Mouse (Mus musculus) heart, adult 2 months (tissue): ENCODE measurements around the gene Gm43064. TPM values are rescaled to one million over a fixed set of nuclear protein-coding genes. Genes with fewer than 3 reads are reported as not detected.

Experiments
- DNase-seq, 2 experiments: peaks; one replicate each; pipeline ENCODE4 v3.0.0; 2021
- H3K27ac ChIP-seq: fragments of 200-600 bp; 2 replicates; pipeline ENCODE4 v1.8.1; 2022
- H3K27me3 ChIP-seq: fragments of 200-500 bp; 2 replicates; pipeline ENCODE4 v1.6.1; 2012; ENCODE audit warnings: mild to moderate bottlenecking, low read length, inconsistent platforms, mixed read lengths; ENCODE audit not compliant: control insufficient read depth, insufficient read depth
- H3K36me3 ChIP-seq: fragments of 200-500 bp; 2 replicates; pipeline ENCODE4 v1.6.1; 2012; ENCODE audit warnings: low read length, inconsistent platforms; ENCODE audit not compliant: control insufficient read depth, insufficient read depth
- H3K4me1 ChIP-seq: fragments of 200-500 bp; 2 replicates; pipeline ENCODE4 v1.6.1; 2011; ENCODE audit warnings: low read length; ENCODE audit not compliant: control insufficient read depth, insufficient read depth
- H3K4me3 ChIP-seq: fragments of 200-600 bp; 2 replicates; pipeline ENCODE4 v1.8.1; 2022
- H3K79me2 ChIP-seq: fragments of 200-500 bp; replicated peaks from 2 replicates; pipeline ENCODE4 v1.6.1; 2012; ENCODE audit warnings: mild to moderate bottlenecking, inconsistent platforms, low read length, moderate library complexity, mixed read lengths; ENCODE audit not compliant: control insufficient read depth, insufficient read depth
- H3K9ac ChIP-seq: fragments of 200-500 bp; 2 replicates; pipeline ENCODE4 v1.6.1; 2012; ENCODE audit warnings: low read depth, mild to moderate bottlenecking, control low read depth, inconsistent platforms, low read length, mixed read lengths
- CTCF ChIP-seq: fragments of 200-600 bp; IDR thresholded peaks from 2 replicates; pipeline ENCODE4 v1.8.1; 2022; ENCODE audit warnings: antibody characterized with exemption, mild to moderate bottlenecking, moderate library complexity
- EP300 ChIP-seq: fragments of 200-500 bp; IDR thresholded peaks from 2 replicates; pipeline ENCODE4 v1.6.1; 2011; ENCODE audit warnings: low read depth, low read length, control low read depth; ENCODE audit not compliant: insufficient read depth
- POLR2A ChIP-seq: fragments of 200-500 bp; IDR thresholded peaks from 2 replicates; pipeline ENCODE4 v1.6.1; 2011; ENCODE audit warnings: mild to moderate bottlenecking, low read depth, low read length, control low read depth; ENCODE audit not compliant: insufficient read depth
- WGBS: fragments of 180-500 bp; shearing (Covaris S2); methylation state at CpG from one replicate; pipeline ENCODE4 v1.1.7; 2018; 5-methylcytosine and 5-hydroxymethylcytosine counted together
- intact Hi-C: fragments of 180-260 bp; cut with DNase I; formaldehyde crosslinking; loops from one replicate; pipeline ENCODE4 v1.15.1; 2025
- polyA plus RNA-seq: library from polyadenylated mRNA; depleted of rRNA; stranded (reverse); fragments of >200 nt; gene quantifications from 2 replicates; pipeline ENCODE4 v1.2.3, GENCODE M21; 2012
- total RNA-seq, 2 experiments: library from RNA; stranded (reverse); gene quantifications; 2 replicates each; pipeline ENCODE4 v1.2.3; 2021

Gm43064 gene
- total and polyA plus RNA-seq, 3 experiments: 0.10 TPM; not detected in 2

DNA sequence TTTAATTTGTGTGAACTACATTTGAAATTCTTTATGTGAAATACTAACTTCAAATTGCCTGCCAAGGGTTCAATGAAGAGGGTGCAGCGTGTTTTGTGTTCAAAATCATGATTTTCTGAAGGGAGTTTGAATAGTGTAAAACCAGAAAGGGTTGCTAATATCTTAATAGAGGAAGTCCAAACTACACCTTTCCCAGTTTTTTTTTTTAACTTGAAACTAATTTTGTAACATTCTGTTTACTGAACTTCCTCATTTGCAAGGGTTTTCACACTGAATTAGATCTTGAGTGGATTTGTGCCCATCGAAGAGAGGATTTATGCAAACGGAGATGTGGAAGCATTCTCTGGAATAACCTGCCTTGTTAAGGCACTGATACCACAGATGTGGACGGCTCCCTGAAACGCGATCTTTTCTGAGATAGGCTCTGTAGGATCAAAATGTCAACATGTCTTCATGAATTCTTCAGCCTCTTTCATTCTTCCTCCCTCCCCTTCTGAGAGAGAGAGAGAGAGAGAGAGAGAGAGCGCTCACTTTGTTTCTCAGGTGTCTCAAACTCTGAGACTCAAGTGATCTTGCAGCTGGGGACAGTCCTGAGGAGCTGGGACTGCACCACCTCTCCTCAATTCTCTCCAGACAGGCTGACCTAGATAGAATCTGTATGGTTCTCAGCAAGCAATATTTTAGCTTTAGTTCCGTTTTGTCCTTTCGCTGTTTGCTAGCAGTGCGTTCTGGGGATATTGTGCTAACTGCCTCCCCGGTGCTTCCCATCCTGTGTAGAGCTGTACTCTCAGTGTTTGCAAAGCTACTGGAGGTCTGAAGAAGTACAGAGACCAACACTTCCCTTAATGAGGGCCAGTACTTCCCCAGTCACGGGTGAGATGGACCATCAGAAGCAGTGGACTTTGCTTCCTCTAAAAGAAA, 49.8 kb downstream of the Gm43064 start, which contains the start of gene Ptpn22:
Gene Ptpn22 (plus strand): TSS at position 915 of the 921 bp plus-strand sequence.
- H3K27ac ChIP-seq: peak within 1 kb of the TSS; percentile 26; the same call in 1 of the 2 replicates
- WGBS: 66% methylated on average over 12 of the region's 12 CpGs
- DNase-seq: peak in 1 of 2 experiments; percentile 48
- H3K4me1 ChIP-seq: no peaks in the 10 kb centered on the region; the same call in 1 of the 2 replicates
- no peaks in the 10 kb centered on the region for H3K27me3 ChIP-seq
- no peak within 1 kb of the TSS for H3K4me3 ChIP-seq
- H3K79me2 ChIP-seq: no peaks in the 10 kb centered on the region
- H3K36me3 ChIP-seq: no peaks in the 10 kb centered on the region
- TF ChIP-seq EP300 (no peak), CTCF (no peak), POLR2A (no peak)
- intact Hi-C loops: no loop called here
- H3K9ac ChIP-seq: no peak within 1 kb of the TSS

DNA sequence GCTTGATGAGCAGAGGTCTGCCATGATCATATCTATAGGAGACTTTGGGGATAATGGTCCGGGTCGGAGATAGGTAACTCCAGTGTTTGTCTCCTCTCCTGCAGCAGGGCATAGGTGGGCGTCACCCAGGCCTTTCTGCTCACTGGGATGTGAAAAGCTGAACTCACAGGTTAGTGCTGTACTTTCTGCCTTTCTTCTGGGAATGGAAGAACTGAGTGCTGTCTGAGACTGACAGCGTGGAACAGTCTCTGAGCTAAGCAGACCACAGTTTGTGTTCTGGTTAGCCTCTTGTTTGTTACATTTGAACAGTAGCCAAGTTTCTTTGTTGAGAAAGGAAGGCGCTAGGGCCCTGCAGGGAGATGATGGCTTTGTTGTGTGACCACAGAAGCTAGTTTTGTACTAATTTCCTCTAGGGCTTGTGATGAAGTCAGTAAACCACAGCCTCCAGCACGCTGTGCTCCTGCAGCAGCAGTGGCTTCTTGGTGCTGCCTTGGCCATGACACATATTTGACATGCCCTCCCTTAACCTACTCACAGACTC, 50.5 kb downstream of the Gm43064 start:
- WGBS: 43% methylated on average over 6 of the region's 6 CpGs
- no peak overlapping the region for H3K9ac ChIP-seq
- peak overlapping the region; percentile 26; the same call in 1 of the 2 replicates for H3K27ac ChIP-seq
- no peaks in the 10 kb centered on the region; the same call in 1 of the 2 replicates for H3K4me1 ChIP-seq
- H3K79me2 ChIP-seq: no peaks in the 10 kb centered on the region
- H3K4me3 ChIP-seq: no peak overlapping the region
- intact Hi-C loops: no loop called here
- H3K36me3 ChIP-seq: no peaks in the 10 kb centered on the region
- no peaks in the 10 kb centered on the region for H3K27me3 ChIP-seq
- DNase-seq: peak; percentile 43 to 69
- TF ChIP-seq POLR2A: no peak
- no peak for TF ChIP-seq EP300
- no peak for TF ChIP-seq CTCF

DNA sequence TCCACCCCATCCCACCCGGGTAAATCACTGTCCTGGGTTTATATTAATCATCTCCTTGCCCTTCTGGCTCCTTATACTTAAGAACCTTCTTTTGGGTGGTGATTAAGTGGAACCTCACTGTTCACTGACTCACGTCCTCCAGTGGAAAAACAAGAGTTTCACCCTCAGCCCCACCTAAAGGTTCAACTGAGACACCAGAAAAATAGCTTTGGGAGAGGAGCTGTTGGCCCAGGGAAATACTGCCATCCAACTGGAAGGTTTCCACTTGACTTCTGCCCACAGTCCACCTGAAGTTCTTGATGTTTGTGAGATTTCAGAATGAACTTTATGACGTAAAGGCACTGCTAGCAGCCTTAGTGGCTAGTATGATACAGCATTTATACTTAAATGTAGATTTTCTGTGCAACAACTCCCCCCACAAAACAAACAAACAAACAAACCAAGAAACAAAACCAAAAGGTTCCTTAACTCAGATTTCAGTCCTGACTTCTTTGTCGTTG, 53.4 kb downstream of the Gm43064 start:
- TF ChIP-seq CTCF (no peak), POLR2A (no peak), EP300 (no peak)
- H3K36me3 ChIP-seq: no peaks in the 10 kb centered on the region

DNA sequence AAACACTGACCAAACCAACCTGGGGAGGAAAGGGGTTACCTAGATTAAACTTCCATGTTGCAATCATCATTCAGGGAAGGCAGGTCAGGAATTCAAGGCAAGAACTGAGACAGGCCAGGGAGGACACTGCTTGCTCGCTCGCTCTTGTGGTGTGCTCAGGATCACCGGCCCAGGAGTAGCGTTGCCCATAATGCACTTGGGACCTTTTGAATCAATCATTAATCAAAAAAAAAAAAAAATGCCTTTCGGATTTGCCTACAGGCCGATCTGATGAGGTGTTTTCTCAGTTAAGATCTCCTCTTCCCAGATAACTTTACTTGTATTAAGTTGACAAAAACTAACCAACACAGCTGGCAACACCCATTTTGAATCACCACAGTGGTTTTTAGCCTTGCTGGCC, 54.8 kb downstream of the Gm43064 start:
- Histone ChIP-seq H3K4me1 (no peaks in the 10 kb centered on the region; the same call in 1 of the 2 replicates), H3K4me3 (no peak overlapping the region), H3K9ac (no peak overlapping the region), H3K27me3 (no peaks in the 10 kb centered on the region), H3K27ac (no peak overlapping the region), H3K79me2 (no peaks in the 10 kb centered on the region), H3K36me3 (no peaks in the 10 kb centered on the region)
- WGBS: 92% methylated on average over 6 of the region's 6 CpGs
- intact Hi-C loops: no loop called here
- DNase-seq: no peak
- TF ChIP-seq CTCF: no peak

More for the DNA sequence above, 53.4 kb downstream of the Gm43064 start:
- no peaks in the 10 kb centered on the region for H3K79me2 ChIP-seq
- no peak overlapping the region for H3K27ac ChIP-seq
- intact Hi-C loops: no loop called here
- H3K4me1 ChIP-seq: no peaks in the 10 kb centered on the region; the same call in 1 of the 2 replicates
- H3K4me3 ChIP-seq: no peak overlapping the region
- no peak overlapping the region for H3K9ac ChIP-seq
- 71% methylated on average over 4 of the region's 4 CpGs for WGBS
- H3K27me3 ChIP-seq: no peaks in the 10 kb centered on the region
- no peak for DNase-seq

DNA sequence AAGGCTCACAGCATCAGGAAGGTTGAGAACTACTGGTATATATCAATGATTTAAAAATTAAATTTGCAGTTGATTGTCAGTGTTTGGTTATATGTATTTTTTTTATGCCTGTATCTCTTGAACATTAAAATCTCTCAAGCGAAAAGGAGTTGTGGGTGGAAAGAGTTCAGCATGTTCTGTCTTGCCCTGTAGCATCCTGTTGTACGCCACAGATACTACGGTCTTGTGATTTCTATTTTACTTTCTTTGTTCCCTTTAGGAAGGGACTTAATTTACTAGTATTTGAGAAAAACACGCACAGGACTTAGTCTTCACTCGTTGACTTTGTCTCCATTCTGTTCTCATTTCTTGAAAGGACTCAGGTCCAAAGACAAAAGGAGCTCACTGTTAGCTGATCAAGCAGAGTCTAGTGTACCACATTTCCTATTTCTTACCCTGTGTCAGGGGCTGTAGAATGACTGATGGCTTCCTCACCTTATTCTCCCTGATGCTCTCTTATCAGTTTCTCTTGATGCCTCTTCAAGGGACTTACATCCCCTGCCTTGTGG, 58.1 kb downstream of the Gm43064 start:
- WGBS: 91% methylated on average over 5 of the region's 5 CpGs

More for the DNA sequence above, 58.1 kb downstream of the Gm43064 start:
- DNase-seq: no peak
- Histone ChIP-seq H3K4me3 (no peak overlapping the region), H3K36me3 (no peaks in the 10 kb centered on the region), H3K9ac (no peak overlapping the region), H3K27me3 (no peaks in the 10 kb centered on the region), H3K4me1 (no peaks in the 10 kb centered on the region), H3K27ac (no peak overlapping the region), H3K79me2 (no peaks in the 10 kb centered on the region)
- no peak for TF ChIP-seq POLR2A
- no peak for TF ChIP-seq CTCF
- no peak for TF ChIP-seq EP300
- intact Hi-C loops: no loop called here
